Mouse (Mus musculus): Measurements from ENCODE around the gene Milr1.

- TF ChIP-seq EP300 (IDR thresholded peaks at IDR 0.05; ENCODE audit: insufficient read depth, low read depth, low read length) (no peak), CTCF (IDR thresholded peaks at IDR 0.05) (no peak), POLR2A (IDR thresholded peaks at IDR 0.05; ENCODE audit: insufficient read depth, low read depth, low read length) (no peak)
Observed at GRCm38 (mm10) chr11:106785043-106785442, 34.0 kb downstream of the Milr1 start.

Data from heart, adult 2 months (tissue).